Mouse (Mus musculus) common myeloid progenitor, adult 5-6 weeks (primary cell): ENCODE results near the gene Slco2b1. TPM values are rescaled to one million over a fixed set of nuclear protein-coding genes. Genes with fewer than 3 reads are reported as not detected.

Experiments
- ATAC-seq: replicated peaks from 2 replicates; pipeline ENCODE4 v1.8.0; 2016; ENCODE audit warnings: low read depth, mild to moderate bottlenecking, moderate TSS enrichment, inconsistent platforms; ENCODE audit not compliant: poor library complexity, severe bottlenecking
- total RNA-seq: library from RNA; stranded (forward); fragments of 200-1000, 187-1606 nt; gene quantifications from 2 replicates; pipeline ENCODE4 v1.2.3, GENCODE M21; 2017

The Slco2b1 gene
- total RNA-seq, 1 experiment from 2014 or later: 0.09 TPM

DNA sequence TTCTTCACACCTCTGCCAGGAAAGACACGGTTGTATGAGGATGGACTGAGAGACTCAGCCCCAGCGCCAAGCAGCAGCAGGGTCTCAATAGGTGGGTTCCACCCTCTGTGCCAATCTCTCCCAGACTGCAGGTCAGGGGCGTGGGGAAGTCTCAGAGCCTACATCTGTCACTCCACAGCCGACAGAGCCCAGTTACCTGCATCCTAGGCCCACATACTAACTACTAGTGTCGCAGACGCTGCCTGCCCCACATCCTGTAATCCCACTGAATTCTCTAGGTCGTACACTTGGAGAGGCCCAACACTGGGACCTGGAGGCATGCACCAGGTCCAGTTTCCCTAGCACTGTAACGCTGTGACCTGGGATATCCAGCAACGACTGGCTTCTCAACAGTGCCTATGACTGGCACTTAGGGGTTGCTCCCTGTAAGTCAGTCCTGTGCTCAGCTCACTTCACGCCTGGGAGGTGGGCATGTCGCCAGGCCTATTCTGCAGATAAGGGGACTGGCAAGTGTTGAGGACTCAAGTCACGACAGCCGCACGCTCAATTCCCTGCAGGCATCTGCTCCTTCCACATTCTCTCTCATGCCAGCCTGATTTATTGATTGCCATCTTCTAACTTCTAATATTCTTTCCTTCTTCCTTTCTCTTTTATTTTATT, 49.4 kb downstream of the Slco2b1 start:
- ATAC-seq: no peak

DNA sequence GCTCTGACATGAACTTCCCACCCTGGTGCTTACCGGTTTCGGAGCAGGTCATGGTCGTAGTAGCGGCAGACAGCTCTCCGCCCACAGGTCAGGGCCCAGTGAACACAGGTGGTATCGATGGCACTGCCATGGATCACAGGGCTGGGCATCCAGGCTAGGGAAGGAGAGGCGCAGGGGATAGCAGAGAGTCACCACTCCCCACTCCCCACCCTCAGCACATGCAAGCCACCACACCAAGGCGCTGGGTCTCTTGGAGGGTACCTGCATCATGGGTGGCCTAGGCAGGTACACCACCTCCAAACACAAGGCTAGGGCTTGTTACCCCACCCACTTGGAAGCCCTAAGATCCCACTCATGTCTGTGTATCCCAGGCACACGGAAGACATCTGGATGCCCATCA, 50.1 kb downstream of the Slco2b1 start:
- no peak for ATAC-seq

DNA sequence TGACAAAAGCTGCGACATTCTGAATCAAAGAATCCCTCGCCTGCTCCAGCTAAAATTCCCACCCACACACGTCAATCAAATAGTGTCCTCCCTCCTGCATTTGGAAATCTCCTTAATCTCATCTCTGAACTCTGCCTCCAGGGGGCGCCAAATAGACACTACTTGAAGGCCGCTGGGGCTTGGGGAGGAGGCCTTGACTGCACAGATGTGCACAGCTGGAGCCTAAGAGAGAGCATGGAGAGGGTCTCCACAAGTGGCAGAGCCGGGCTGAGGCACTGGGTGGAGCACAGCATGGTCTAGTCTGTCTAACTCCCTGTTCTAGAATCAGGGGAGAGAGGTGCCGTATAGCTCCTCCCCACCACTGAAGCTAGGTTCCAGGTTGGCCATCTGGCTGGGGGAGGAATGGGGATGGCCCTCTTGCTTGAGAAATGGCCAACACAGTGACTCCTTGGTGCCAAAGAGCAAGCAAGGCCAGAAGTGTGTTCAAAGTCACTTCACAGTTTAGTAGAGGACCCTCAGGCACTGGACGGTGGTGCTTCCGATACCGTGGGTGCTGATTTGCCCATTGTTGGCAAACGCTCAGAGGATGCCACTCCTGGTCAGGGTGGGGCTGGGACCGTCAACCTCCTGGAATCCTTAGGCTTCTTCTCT, 51.6 kb downstream of the Slco2b1 start:
- ATAC-seq: peak; percentile 80

DNA sequence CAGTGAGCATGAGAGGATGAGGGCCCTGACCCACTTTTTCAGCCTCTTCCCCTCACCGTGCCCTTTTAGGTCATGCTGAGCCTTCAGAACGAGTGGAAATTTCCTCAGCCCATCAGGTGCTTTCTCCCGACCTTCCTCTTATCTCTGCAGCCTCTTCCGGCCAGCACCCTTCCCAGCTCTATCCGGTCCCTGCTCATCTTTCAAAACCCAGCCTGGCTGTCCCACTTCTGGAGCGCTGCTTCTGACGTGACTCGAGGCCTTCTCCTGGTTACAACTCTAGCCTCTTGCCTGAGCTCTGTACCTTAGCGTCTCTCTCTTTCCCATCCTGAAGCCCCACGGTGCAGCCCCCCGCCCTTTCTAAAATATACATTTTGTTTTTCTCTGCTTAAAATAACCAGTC, 56.9 kb downstream of the Slco2b1 start:
- no peak for ATAC-seq

DNA sequence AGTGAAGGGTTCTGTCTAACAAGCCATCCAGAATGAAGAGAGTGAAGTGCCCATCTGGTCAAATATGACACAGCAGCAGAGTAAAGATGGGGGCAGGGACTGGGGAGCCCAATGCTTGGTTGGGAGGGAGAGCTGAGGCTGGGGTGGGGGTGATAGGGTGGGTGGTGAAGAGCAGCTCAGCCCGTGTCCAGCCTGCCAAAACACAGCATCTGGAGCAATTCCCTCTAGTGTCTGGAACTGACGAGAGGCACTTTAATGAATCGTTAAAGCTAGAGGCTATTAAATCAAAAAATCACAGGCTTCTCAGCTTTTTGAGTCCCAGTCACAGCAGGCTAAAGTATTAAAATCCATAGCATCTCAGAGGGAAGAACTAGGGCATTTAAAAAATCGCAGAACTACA, 61.6 kb downstream of the Slco2b1 start:
- ATAC-seq: no peak

DNA sequence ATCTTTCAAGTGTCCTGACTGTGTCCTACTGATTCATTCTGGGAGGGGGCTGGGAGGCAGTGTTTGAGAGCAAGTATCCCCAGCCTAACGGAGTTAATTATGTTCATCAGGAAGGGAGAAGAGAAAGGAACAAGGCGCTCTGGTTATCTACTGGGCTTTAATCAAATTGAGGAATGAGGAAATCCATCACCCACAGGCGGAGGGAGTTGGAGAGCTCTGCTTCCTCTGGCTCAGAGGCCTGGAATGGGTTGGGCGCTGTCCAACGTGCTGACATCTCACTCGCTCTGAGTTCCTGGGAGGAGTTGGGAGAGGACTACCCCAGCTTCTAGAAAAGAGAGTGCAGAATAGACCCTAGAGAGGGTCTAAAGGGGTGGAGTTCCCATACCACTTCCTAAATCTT, 62.5 kb downstream of the Slco2b1 start:
- peak; percentile 66; the same call in 1 of the 2 replicates for ATAC-seq

DNA sequence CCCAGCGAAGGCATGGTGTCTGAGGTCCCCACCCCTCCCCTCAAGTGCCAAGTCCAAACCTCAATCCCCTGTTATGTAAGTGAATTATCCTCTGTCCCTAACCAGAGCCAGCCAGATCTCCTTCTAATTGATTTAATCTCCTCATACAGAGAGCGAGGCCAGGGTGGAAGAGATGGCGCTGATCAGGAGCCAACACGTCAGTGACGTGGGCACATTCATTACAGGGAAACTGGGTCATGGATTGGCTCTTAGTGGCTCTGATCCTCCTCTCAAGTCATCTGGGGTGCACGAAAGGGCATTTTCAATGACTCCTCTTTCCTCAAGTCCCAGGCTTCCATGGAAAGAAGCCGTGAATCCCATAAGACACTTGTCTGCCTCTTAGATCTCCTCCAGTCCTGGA, 66.4 kb downstream of the Slco2b1 start:
- ATAC-seq: no peak

DNA sequence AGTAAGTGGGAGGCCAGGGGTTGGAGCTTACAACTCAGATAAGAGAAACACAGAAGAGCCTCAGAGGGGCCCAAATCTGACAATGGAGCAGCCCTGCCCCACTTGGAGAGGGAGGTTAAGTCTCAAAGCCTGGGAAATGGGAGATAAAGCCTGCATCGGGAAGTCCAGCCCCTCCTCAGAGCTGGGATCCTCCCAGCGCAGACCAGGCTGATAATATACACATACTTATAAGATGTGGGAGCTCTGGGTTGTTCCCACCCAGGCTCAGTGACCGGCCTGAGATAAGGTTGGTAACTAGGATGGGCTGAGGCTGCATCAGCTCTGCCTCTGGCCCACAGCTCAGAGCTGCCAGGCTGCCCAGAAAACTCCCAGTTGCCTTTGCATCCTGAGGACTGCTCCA, 69.1 kb downstream of the Slco2b1 start:
- ATAC-seq: no peak

DNA sequence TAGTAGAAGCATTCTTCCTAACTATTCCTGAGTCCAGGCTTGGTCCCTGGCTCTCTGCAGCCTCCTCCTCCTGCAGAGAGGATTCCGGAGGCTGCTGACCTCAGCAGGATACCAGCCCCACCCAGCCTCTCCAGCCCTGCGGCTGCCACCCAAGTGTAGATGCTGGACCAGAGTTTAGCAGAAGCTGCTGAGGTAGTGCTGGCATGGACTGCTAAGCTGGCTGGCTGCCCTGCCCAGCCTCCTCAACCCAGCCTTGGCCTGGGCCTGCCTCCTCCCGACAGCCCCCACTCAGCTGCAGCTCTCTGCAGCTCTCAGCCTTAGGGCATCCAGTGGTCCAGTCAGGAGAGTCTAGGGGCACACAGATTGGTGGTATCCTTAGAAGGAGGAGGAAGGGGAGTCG, 69.9 kb downstream of the Slco2b1 start:
- ATAC-seq: no peak

DNA sequence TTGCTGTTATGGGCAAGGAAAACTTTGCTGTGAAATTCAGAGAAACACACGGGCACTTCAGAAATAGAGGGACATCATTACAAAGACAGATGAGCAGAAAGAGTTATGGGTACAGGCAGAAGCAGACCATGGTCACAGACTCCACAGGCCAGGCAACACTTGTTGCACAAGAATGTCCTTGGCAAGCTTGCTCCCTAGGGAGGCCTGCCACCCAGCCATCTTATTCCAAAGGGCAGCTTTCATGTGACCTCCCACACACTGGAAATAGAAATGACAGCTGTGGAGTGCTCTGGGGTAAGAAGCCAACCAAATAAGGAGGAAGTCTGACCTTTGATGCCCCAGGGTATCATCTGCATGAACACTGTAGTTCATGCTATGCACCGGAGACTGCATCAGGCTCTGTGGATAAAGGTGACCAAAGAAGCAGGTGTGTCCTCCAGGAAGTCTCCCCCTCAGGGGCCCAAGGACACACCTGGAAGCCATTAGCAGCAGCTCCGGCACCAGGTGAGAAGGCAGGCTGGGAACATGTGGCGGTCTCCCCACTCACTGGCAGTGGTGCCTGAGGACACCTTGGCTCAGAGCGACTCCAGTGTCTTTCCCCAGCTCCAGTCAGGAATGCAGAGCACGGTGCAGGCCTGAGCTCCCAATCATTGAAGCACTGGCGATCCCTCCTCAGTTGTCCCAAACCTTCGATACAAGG, 77.0 kb downstream of the Slco2b1 start:
- no peak for ATAC-seq

DNA sequence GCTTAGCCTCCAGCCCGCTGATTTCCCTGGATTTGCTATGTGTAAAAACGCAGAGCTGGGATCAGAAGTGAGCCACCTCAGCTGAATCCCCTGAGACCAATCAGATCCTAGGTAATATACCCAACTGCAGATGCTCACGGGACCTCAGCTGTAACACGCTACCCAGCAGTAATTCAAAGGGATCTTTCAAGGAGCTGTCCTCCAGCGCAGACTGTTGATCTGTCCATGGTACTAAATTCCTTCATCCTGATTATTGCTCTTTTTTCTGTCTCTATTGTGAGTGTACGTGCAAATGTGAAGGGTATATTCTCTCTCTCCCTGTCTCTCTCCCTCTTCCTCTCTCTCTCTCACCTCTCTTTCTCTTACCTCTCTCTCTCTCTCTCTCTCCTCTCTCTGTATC, 78.9 kb downstream of the Slco2b1 start:
- 0 out of 2 replicates have a peak, but pooled peaks have one; percentile 42 for ATAC-seq

DNA sequence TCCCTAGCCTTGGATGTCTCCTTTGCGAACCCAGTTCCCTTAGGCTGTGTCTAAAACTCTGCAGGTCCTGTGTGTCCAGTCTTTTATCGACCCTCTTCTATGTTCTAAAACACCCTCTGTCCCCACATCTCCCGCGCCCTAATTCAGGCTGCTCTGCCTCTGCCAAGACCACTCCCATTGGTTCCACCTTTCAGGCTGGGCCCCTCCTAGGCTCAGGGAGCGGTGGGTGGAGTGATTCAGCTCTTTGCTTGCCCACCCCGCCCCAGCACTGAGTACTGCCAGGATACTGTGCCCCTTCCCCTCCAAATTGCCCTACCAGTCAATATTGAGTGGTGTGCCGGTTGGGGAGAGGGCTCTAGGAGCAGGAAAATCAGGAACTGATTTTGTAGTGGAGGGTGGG, 83.8 kb downstream of the Slco2b1 start:
- ATAC-seq: no peak

DNA sequence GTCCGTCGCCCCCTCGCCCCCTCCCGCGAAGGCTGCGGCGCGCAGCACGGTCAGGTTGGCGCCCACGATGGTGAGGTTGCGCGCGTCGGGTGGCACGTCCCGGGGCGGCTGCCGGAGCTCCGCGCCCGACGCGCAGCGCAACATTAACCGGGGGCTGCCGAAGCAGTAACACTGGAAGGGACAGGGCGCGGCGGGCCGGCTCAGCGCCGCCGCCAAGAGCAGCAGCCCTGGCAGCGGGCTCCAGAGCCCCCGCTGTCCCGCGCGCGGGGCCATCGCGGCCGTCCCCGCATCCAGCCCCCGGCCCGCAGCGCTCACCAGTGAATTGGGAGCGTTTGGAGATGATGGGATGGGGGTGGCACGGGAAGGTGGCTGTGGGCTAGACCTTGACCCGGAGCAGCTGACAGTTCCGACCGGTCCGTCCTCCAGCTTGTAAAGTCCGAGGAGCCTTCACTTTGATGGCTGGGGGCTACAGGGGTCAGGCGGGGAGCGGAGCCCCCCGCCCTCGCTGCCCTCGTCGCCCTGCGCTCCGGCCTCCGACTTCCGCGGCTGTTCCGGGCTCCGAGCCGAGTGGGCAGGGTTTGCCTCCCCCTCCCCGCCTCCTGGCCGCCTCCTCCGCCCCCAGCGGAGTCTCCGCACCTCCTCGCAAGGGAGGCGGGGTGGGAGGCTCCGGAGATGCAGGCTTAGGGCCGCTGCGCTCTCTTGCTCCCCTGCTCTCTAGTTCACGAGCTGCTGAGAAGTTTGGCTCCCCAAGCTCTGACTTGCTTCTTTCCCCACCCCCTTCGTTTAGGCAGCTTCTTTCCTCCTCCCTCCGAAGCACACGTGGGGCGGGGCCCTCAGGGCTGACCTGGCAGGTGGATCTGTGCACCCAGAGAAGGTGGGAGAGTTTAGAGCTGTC, 84.5 kb downstream of the Slco2b1 start, which contains the start of gene Tpbgl:
Gene Tpbgl (minus strand): TSS at position 728 of the 895 bp plus-strand sequence.
- ATAC-seq: peak; percentile 24; the same call in 1 of the 2 replicates

DNA sequence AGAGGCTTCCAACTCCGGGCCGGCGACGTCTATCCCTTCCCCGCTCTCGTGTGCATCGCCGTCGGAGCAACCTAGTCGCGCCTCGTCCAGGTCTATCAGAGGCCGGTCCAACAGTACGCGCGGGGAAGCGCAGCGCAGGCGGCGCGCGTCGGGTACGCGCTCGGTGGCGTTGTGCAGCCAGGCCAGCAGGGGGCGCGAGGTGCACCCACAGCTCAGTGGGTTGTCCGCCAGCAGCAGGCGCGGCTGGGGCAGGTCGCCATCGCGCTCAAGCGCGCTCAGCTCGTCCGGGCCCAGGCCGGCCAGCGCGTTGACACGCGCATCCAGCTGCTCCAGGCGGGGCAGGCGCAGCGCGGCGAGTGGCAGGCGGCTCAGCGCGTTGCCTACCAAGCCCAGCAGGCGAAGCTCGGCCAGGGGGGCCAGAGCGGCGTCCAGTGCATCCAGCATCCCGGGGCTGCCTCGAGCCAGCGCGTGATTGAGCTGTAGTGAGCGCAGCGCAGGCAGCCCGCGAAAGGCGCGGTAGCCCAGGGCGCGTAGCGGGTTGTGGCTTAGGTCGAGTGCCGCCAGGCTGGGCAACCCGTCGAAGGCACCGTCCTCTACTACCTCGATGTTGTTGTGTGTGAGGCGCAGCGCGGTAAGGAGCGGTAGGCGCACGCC, 85.3 kb downstream of the Slco2b1 start:
- ATAC-seq: peak; percentile 88

DNA sequence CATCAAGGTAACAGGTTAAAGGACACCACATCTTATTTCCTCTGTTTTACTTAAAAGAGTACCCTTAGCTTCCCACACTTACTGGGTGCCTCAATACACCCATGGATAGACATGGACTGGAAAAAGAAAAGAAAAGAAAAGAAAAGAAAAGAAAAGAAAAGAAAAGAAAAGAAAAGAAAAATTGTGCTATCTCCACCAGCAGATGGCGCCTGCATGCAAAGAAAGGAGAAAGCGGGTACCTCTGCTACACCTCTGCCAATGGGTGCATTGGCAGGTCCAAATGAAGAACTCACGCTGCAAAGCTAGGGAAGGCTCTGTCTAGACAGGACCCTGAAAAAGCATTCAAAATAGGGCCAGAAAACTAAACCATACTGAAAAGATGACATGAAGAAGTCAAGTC, 92.3 kb downstream of the Slco2b1 start:
- ATAC-seq: 0 out of 2 replicates have a peak, but pooled peaks have one; percentile 39

DNA sequence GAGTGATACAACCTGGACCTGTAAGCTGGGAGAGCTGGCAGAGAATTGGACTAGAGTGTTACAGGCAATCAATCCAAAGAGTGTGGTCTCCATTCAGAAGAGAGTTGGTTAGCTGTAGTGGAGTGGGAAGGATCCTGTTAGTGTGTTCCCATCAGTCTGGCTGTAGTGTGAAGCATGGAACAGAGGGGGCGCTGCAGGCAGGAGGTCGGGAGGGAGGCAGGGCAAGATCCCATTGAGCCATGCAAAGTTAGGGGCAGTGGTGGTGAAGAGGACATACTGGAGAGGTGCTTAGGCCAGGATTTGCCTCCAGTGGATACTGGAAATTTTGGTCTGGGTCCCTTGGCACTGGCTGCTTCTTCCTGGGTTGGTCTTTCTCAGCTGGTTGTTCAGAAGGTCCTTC, 92.9 kb downstream of the Slco2b1 start:
- no peak for ATAC-seq
